Mouse (Mus musculus) left cerebral cortex, adult 9 months (tissue): ENCODE measurements around the gene Cdk6.

Experiments used
- DNase-seq, 2 experiments: peaks; one replicate each; pipeline ENCODE4 v3.0.0; 2022; ENCODE audit warnings: low spot score in 2 of 2

Gene Cdk6

DNA sequence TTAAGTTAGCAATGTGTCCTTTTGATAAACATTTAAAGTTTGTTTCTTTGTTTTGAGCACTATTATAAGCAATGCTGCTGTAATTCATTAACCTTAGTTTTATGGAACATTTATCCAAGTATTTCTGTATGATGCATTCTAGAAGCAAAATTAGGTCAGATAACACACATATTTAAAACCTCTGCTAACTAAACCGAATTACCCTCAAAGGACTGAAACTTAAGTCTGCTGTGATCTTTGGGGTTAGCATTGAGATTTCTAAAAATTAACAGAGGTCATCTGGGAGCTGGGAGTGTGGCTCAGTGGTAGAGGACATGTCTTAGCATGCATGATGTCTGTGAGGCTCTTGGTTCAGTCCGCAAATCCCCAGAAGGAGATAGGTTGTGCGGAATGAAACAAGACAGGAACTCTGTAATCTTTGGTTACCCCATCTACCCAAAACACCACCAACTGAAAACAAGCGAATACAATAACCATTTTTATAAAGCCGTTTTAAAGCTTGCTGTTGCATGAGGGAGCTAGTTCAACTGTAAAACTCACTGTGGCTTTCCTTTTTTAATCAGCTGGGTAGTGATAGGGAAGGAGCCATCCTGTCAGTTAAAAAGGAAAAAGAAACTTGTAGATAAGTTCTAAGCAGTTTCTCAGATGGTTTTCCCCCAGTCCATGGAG is 141.9 kb downstream of the Cdk6 start:
- DNase-seq: no peak

DNA sequence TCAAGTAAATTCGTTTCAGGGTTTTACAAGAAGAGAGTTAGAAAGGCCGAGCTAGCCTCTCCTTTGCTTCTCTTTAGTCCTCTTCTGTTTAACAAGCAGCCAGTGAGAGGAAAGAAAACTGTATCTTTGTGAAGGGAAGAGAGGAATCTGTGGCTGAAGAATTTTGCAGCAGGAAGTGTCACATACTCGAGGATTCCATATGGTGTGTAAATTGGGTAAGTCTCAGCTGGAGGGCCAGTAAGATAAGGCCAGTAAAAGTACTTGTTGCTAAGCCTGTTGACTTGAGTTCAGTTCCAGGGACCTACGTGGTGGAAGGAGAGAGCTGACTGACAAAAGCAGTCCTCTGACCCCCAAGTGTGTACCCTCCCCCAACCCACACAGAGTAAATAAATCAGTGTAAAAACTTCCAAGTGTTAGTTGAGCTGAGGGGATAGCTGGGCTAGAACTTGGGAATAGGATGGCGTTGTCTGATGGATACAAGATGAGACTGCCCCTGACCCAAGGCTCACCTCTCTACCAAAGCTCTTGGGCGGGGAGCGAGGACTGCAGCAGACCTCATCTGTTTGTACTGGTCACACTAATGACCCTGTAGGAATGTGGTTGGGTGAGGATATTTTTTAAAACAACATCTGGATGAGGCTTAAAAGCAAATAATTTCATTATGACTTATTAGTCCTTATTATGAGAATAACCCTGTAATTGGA is 145.4 kb downstream of the Cdk6 start:
- DNase-seq: no peak

DNA sequence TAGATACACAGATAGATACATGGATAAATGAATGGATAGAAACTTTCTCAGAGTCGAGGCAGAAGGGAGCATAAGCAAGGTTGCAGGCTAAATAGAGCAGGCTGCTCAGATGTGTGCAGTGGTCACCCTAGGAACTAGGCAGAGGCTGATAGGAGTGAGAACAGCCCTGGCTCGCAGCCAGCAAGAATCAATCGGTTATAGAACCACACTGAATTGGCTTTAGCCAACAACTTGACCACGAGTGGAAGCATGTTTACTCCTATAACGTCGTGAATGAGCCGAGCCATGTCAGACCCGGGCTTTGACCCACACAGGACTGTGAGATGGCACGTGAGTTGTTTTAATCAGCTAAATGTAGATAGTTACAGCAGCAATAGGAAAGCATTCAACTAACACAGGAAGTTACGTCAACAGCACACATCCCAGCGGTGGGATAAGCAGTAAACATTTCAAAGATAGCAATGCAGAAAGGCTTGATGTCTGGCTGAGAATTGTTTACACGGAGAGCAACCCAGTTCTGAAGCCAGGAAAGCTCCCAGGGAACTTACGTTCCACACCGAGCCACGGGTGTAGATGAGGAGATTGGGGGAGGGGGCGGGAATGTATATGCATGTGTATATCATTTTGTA is 147.0 kb downstream of the Cdk6 start:
- no peak for DNase-seq

DNA sequence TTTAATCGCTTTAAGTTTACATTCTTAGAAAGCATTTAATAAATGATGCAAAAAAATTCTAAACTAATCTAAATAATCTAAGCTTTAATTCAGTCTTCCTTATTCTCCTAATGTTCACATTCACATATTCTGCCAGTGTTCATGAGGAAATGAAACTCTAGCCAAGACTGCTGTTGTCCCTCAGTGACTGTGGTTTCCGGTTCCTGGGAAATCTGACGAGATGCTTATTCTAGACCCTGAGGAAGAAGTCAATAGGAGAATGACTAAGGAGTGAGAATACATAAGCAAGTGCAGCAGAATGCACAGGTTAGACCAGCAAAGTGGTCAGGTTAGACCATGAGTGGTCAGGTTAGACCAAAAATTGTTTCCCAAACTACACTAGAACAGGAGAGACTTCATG is 149.1 kb downstream of the Cdk6 start:
- no peak for DNase-seq

- DNase-seq: no peak
These were observed 149.8 kb downstream of the Cdk6 start for GRCm38 (mm10) chr5:3491084-3491483.

- no peak for DNase-seq
These were observed 150.6 kb downstream of the Cdk6 start for GRCm38 (mm10) chr5:3491883-3492282.

DNA sequence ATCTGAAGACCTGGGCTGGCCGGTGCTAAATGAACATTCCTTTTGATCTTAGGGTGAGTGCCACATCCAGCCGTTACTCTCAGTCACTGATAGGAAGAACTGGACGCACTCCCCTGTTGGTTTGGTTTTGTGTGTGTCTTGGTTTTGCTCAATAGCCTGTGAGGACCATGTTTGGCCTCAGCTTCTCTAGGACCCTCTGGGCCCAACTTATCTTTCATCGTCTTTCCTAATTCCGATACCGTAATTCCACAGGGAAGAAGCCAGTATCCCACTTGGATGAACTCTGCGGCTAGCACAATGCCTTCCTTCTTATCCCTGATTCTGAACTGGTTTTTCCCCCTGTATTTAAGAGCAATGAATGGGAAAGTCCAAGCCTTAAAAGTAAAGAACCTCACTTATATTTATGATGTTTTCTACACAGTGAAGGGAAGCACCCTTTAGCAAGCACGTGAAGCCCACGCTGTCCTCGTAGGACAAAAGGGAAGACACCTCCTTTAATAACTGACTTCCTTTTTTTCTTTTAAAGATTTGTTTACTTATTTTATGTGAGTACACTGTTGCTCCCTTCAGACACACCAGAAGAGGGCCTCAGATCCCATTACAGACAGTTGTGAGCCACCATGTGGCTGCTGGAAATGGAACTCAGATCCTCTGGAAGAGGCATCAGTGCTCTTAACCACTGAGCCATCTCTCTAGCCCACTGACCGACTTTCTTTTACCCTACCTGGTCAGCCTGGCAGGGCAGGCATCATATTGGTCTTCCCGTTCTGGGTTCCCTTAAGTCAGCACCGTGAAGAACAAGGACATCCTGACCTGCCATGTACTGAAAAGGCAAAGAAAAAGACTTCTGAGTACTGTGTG is 151.7 kb downstream of the Cdk6 start:
- DNase-seq: no peak

- DNase-seq: no peak
These were observed 152.7 kb downstream of the Cdk6 start for GRCm38 (mm10) chr5:3493968-3494367.

DNA sequence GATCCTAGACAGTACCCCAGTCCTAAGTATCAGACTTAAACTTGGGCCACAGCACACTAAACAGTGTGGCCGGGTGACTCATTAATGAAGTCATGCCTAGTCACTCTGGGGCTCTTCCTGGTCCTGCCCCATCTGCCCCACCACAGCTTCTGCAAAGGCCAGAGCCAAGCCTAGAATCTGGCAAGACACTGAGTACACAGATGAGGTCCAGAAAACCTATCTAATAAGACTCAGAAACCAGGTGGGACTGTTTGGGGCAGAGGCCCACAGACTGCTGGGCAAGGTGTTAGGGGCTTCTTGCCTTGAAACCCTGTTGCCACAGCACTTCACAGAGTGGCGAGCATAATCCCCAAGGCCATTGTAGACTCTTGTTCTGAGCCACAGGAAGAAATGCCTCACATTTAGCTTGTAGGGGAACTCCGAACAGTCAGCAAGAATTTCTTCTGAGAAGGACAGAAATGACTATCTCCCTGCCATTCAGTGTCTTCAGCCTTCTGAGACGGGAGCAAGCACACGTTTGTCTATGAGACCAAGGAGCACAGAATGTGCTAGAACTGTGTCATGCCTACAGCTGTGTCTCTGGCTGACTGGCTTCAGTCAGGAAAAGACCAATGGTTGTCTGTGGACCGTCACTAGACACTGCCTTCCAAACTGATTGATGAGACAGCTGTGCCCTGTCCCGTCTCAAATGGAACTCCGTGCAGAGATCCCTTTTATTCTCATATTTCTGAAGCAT is 153.3 kb downstream of the Cdk6 start:
- DNase-seq: no peak

DNA sequence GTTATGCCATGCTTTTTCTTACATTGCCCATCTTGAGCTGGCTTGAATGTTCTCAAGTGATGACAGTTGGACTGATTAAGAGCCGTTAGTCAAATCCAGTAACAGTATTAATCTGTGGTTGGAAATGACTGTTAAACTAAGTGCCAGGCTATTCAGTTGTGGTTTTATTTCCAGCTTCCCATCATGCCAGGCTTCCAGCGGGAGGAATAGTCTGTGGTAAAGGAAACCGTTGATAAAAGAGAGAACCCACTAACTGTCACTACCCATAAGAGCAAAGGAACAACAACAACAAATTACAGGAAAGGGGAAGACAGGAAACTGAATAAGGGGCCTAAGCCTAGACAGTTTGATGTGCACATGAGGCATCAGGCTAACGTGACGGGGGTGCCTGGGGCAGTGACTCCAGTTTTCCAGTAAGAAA is 156.2 kb downstream of the Cdk6 start:
- DNase-seq: no peak

DNA sequence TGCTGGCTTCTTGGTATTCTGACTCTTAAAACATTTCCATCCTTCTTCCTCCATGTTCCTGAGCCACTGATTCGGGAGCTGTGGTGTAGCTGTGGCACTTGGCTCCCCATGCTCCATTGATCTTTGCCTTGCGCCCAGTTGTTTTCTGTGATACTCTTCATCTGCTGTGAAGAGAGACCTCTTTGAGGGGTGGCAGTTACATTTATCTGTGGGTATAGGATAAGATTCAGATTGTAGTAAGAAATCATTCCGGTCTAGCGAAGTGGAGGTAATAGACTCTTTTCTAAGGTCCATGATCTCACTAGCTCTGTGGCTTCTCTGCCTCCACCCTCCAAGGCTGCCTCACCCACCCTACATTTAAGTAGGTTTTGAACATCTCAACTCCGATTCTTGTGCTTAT is 159.0 kb downstream of the Cdk6 start:
- no peak for DNase-seq

DNA sequence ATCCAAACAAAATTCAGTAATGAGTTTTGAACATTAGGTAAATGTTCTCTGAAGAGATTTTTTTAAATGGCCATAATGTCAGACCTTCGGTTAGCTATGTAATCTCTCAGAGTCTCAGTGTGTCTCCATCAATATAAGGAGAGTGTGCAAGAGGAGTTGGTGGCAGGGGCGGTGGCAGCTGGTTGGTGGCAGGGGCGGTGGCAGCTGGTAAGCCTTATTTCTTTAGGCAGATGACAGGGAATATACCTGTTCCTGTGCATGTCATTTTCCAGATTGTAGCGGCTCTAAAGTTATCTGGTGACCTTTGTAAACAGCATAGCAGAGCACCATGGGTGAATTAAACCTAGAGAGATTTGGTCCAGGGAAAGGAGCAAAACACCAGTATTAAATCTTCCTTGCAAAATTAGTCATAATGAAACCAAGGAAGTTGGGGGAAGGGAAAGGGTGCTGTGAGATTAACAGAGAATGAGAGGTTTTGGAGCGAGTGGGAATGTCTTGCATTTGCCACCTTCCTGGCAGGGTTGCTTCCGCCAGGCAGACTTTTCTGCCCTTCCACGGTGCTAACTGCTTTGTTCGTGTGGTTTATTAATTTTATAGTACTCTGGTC is 159.8 kb downstream of the Cdk6 start:
- no peak for DNase-seq

GRCm38 (mm10) chr5:3501564-3502001 is 160.3 kb downstream of the Cdk6 start:
- no peak for DNase-seq

DNA sequence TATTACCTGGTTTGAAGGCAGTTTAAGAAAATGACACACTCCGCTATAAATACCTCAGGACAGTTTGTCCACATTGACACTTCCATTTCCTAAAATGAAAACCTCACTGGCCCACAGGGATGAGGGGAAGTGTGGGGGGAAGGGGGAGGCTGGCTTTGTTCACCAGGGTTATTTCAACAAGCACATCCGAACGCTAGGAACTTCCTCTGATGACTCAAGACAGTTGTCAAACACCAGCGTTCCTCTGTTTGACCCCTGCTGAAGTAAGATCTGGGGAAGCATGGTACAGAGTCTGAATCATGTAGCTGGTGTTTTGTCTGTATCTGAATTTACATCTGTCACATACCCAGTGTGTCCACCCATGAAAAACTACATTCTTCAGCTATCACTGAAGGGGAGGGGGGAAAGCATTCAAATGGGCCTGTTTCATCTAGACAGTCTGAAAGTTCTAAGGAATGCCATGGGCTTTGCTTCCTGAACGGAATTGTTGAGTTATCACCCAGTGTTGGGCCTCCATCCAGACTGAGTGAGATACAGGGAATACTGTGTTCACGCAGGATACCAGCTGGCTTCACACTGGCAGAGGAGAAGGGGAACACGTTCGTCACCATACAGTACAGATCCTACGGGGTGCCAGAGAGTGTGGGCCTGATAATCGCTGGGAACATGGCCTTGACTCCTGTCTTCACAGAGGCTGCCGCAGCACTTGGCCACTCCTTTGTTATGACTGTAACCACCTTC is 161.5 kb downstream of the Cdk6 start:
- peak in 1 of 2 experiments; percentile 51 for DNase-seq

GRCm38 (mm10) chr5:3503373-3503772 is 162.1 kb downstream of the Cdk6 start:
- no peak for DNase-seq

DNA sequence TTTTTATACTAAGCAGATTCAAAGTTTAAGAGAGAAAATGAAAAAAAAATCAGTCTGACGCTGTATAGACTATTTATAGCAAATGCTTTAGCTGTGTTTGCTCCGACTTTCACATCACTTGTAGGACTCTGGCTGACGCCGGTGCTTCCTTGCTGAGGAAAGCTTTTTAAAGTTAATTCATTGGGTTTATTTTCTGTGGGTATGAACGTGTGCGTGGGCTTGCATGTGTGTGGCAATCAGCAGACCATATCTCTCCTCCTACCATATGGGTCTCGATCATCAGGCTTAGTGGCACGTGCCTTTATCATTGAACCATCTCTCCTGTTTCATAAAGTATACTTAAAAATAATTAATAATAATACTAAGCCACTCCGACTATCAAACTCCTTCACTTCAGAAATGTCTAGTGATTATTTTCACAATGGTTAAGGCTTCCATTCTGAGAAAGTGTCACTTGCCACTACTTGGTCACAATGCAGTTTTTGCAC is 162.6 kb downstream of the Cdk6 start:
- DNase-seq: no peak

- no peak for DNase-seq
These were observed 163.2 kb downstream of the Cdk6 start for GRCm38 (mm10) chr5:3504453-3504852.

DNA sequence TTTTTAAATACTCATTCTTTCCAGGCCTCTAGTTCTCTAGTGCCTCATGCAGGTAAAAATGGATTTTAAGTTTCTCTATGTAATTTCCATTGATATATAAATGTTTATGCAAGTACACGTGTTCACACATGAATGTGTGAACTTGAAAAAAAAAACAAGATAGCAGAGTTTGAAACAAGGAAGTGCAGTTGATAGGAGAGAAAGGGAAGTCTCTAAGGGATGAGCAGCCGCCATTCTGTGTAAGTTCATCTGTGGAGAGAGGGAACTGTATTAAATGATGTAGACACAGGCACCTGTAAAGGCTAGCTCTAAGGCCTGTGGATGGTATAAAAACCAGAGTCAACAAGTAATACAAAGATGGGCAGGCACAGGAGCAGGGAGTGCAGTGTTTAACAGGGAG is 164.3 kb downstream of the Cdk6 start:
- no peak for DNase-seq

DNA sequence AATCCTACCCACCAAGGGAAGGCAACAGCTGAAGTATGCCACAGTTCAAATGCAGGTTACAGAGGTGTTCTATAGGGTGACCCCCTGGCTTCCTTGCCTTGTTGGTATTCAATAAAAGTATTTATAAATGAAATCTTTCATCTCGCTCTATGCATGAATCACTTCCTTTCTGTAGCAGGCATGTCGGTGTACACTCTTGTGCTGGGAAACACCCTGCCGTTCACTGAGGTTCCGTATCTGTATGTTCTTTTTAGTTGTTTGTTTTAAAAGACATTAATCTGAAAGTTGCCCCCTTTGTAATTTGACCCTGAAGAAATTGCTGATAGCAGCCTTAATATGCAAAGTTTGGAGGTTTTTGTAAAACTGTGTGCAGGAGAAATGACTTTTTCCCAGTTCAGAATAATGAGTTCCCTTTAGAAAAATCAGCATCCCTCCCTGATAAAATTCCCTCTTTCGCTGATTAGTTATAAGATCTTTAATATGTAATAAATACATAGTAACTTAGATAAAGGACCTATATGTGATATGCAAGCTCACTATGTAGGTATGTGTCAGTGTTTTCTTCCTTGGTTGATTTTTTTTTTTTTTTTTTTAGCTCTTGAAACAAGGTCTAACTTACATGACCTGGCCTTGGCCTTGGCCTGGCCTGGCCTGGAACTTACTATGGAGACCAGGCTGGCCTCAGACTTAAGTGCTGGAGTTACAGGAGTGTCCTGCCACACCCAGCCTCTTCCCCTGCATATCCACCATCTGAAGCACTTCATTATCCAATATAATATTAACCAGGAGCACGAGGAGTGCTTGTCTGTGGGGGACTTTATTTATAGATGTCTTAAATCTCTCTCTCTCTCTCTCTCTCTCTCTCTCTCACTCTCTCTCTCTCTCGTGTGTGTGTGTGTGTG is 167.4 kb downstream of the Cdk6 start:
- no peak for DNase-seq
